Mouse (Mus musculus): ENCODE measurements around the gene Rdh5. TPM values are rescaled to one million over a fixed set of nuclear protein-coding genes. Genes with fewer than 3 reads are reported as not detected.

Gene Rdh5
- polyA plus RNA-seq, 1 experiment from 2014 or later: 11.5 TPM

DNA sequence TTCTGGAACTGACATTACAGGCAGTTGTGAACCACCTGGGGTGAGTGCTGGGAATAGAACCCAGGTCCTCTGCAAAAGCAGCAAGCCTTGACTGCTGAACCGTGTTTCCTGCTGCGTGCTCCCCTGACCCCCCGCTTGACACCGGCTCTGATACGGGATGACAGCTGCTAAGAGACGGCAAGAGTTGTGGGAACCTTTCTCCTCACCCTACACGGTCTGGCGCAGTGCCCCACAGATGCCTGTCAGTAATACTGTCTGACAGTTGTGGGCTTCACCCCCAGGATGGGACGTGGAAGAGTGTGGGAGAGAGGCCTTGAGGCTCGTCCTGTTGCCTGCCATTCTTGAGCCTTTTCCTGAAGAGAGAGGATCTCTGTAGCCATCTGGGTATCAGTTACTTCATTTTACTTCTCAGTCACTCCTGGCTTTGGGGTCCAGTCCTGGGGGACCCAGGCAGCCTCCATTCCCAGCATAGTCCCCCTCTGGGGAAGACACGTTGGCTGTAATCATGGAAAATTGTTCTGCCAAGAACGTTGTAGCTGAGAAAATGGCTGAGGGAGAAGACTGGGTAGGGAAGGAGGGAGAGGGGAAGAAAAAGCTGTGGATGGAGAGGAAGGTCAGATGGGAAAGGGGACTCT lies 15.2 kb upstream of the Rdh5 start:
- 62% methylated on average over 12 of the region's 12 CpGs for WGBS
- peaks cover 28% of the 10 kb centered on the region for H3K27me3 ChIP-seq (ENCODE audit: control insufficient read depth, insufficient read depth, low read length)
- no peak for ATAC-seq (ENCODE audit: insufficient number of reproducible peaks, insufficient read depth, low FRiP score, low read depth)
- H3K27ac ChIP-seq (replicated peaks in 1 of 2; ENCODE audit: control insufficient read depth in 1 of 2, insufficient read depth in 1 of 2, low read depth in 2 of 2, low read length in 2 of 2): no peak overlapping the region
- H3K36me3 ChIP-seq (ENCODE audit: control insufficient read depth, insufficient read depth, low read length): no peaks in the 10 kb centered on the region
- H3K9me3 ChIP-seq (ENCODE audit: control insufficient read depth, low read length): no peaks in the 10 kb centered on the region
- no peak overlapping the region for H3K4me2 ChIP-seq (ENCODE audit: low read length)
- H3K4me3 ChIP-seq (ENCODE audit: control insufficient read depth in 1 of 2, insufficient read depth in 1 of 2, low read depth in 1 of 2, low read length in 2 of 2): no peak overlapping the region
- H3K4me1 ChIP-seq (ENCODE audit: control insufficient read depth in 2 of 2, insufficient read depth in 2 of 2, low read length in 2 of 2): peaks cover 10 to 18% of the 10 kb centered on the region in 2 experiments
- H3K9ac ChIP-seq (ENCODE audit: low read length): no peak overlapping the region

- H3K4me2 ChIP-seq (ENCODE audit: low read length): no peak overlapping the region
- H3K4me1 ChIP-seq (ENCODE audit: control insufficient read depth in 2 of 2, insufficient read depth in 2 of 2, low read length in 2 of 2): peaks cover 15 to 36% of the 10 kb centered on the region in 2 experiments
- H3K27me3 ChIP-seq (ENCODE audit: control insufficient read depth, insufficient read depth, low read length): peaks cover 33% of the 10 kb centered on the region
- no peaks in the 10 kb centered on the region for H3K36me3 ChIP-seq (ENCODE audit: control insufficient read depth, insufficient read depth, low read length)
- WGBS: 72% methylated on average over 8 of the region's 8 CpGs
- H3K27ac ChIP-seq (replicated peaks in 1 of 2; ENCODE audit: control insufficient read depth in 1 of 2, insufficient read depth in 1 of 2, low read depth in 2 of 2, low read length in 2 of 2): no peak overlapping the region
- H3K4me3 ChIP-seq (ENCODE audit: control insufficient read depth in 1 of 2, insufficient read depth in 1 of 2, low read depth in 1 of 2, low read length in 2 of 2): no peak overlapping the region
- H3K9ac ChIP-seq (ENCODE audit: low read length): no peak overlapping the region
- H3K9me3 ChIP-seq (ENCODE audit: control insufficient read depth, low read length): no peaks in the 10 kb centered on the region
- ATAC-seq (ENCODE audit: insufficient number of reproducible peaks, insufficient read depth, low FRiP score, low read depth): no peak
Measured at GRCm38 (mm10) chr10:128935826-128936440, 13.2 kb upstream of the Rdh5 start.

DNA sequence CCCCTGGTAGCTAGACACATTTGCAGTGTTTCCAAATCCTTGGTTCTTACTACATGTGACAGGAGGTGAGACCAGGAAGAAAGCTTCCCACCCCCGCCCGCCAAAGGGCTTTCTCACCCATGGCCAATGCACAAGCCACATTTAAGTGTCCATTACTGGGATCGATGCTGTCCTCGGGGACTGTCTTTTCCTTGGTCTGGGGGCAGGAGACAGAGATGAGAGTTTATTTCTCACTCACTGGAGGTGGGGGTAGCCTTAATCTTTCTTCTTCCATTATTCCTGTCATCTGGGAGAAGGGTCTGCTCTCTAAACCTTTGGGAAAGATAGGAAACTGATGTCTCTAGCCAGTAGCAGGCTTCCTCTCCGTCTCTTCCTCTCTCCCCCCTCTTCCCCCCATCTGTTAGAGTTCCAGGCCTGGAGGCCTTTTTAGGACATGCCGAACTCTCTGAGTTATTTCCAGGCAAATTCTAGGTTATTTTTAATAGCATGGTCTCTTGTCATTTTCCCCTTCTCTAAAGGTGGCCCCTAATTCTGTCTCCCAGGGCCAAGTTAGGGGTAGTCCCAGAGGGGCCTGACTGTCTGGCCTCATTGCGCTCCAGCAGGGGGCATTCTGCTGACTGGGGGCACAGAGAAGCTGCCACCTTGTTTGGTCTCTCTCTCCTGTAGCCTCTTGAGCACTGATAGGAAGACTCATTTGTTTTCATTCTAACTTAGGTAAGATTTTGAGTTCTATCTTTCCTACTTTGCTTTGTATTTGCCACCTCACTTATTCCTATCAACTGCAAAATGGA lies 12.5 kb upstream of the Rdh5 start:
- no peak overlapping the region for H3K27ac ChIP-seq (replicated peaks in 1 of 2; ENCODE audit: control insufficient read depth in 1 of 2, insufficient read depth in 1 of 2, low read depth in 2 of 2, low read length in 2 of 2)
- H3K9me3 ChIP-seq (ENCODE audit: control insufficient read depth, low read length): no peaks in the 10 kb centered on the region
- peaks cover 33% of the 10 kb centered on the region for H3K27me3 ChIP-seq (ENCODE audit: control insufficient read depth, insufficient read depth, low read length)
- H3K4me1 ChIP-seq (ENCODE audit: control insufficient read depth in 2 of 2, insufficient read depth in 2 of 2, low read length in 2 of 2): peaks cover 15 to 36% of the 10 kb centered on the region in 2 experiments
- 44% methylated on average over 7 of the region's 7 CpGs for WGBS
- no peak for ATAC-seq (ENCODE audit: insufficient number of reproducible peaks, insufficient read depth, low FRiP score, low read depth)
- no peaks in the 10 kb centered on the region for H3K36me3 ChIP-seq (ENCODE audit: control insufficient read depth, insufficient read depth, low read length)
- H3K4me2 ChIP-seq (ENCODE audit: low read length): peak overlapping the region; percentile 89; the same call in 1 of the 2 replicates
- H3K9ac ChIP-seq (ENCODE audit: low read length): no peak overlapping the region
- no peak overlapping the region for H3K4me3 ChIP-seq (ENCODE audit: control insufficient read depth in 1 of 2, insufficient read depth in 1 of 2, low read depth in 1 of 2, low read length in 2 of 2)

GRCm38 (mm10) chr10:128933976-128934721 lies 11.5 kb upstream of the Rdh5 start:
- H3K9me3 ChIP-seq (ENCODE audit: control insufficient read depth, low read length): no peaks in the 10 kb centered on the region
- H3K27ac ChIP-seq (replicated peaks in 1 of 2; ENCODE audit: control insufficient read depth in 1 of 2, insufficient read depth in 1 of 2, low read depth in 2 of 2, low read length in 2 of 2): no peak overlapping the region
- peaks cover 33% of the 10 kb centered on the region for H3K27me3 ChIP-seq (ENCODE audit: control insufficient read depth, insufficient read depth, low read length)
- peak overlapping the region; percentile 89 for H3K4me2 ChIP-seq (ENCODE audit: low read length)
- H3K9ac ChIP-seq (ENCODE audit: low read length): peak overlapping the region; percentile 54
- ATAC-seq (ENCODE audit: insufficient number of reproducible peaks, insufficient read depth, low FRiP score, low read depth): no peak
- 2% methylated on average over 21 of the region's 21 CpGs for WGBS
- H3K4me3 ChIP-seq (ENCODE audit: control insufficient read depth in 1 of 2, insufficient read depth in 1 of 2, low read depth in 1 of 2, low read length in 2 of 2): peak overlapping the region; percentile 44 to 50
- no peaks in the 10 kb centered on the region for H3K36me3 ChIP-seq (ENCODE audit: control insufficient read depth, insufficient read depth, low read length)
- peaks cover 21 to 41% of the 10 kb centered on the region in 2 experiments for H3K4me1 ChIP-seq (ENCODE audit: control insufficient read depth in 2 of 2, insufficient read depth in 2 of 2, low read length in 2 of 2)

DNA sequence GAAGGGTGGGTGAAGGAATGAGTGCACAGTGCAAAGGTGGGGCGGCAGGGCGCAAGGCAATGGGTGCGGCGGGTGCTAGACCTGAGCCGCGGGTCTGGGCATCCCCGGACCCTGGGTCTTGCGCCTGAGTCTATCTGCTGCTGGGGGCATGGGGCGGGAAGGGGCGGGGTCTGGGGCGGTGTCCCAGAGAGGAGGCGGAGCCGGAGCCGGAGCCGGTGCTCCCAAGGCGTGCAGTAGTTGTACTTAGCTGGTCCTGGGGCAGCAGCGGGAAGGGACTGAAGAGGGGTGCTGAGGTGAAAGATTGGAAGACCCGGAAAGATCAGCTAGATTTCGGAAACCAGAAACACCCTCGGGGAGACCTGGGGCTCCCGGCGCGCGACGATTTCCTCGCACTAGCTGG lies 10.9 kb upstream of the Rdh5 start, which contains the start of gene Itga7:
Gene Itga7, plus strand, starts transcription at position 245 of the 400 bp plus-strand sequence.
- H3K4me1 ChIP-seq (ENCODE audit: control insufficient read depth in 2 of 2, insufficient read depth in 2 of 2, low read length in 2 of 2): peaks cover 21 to 41% of the 10 kb centered on the region in 2 experiments
- H3K27me3 ChIP-seq (ENCODE audit: control insufficient read depth, insufficient read depth, low read length): peaks cover 33% of the 10 kb centered on the region
- ATAC-seq (ENCODE audit: insufficient number of reproducible peaks, insufficient read depth, low FRiP score, low read depth): peak; percentile 52; the same call in 1 of the 2 replicates

DNA sequence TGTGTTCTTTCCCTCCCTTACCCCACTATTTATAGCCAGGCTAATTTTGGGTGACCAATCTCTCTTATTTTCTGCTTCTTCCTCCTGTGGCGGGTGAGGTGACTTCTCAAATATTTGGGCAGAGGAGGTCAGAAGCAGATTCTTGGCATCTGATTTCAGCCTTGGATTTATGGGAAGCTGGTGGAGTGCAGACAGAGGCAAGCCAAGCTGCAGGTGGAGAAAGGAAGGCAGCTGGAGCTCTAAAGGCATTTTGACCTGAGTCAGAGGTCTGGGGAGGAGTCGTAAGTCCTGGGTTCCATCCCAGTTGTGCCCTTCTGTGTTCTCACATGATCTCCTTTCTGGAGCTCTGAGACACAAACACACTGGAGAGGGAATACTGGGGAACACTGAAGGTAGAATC lies 8.8 kb upstream of the Rdh5 start:
- 0 out of 4 replicates have a peak overlapping the region, but pooled peaks of 1 of the 2 experiments have one; percentile 4 for H3K27ac ChIP-seq (replicated peaks in 1 of 2; ENCODE audit: control insufficient read depth in 1 of 2, insufficient read depth in 1 of 2, low read depth in 2 of 2, low read length in 2 of 2)
- 23% methylated on average over 2 of the region's 2 CpGs for WGBS
- H3K4me3 ChIP-seq (ENCODE audit: control insufficient read depth in 1 of 2, insufficient read depth in 1 of 2, low read depth in 1 of 2, low read length in 2 of 2): no peak overlapping the region
- H3K36me3 ChIP-seq (ENCODE audit: control insufficient read depth, insufficient read depth, low read length): no peaks in the 10 kb centered on the region
- H3K9ac ChIP-seq (ENCODE audit: low read length): no peak overlapping the region
- peaks cover 21 to 41% of the 10 kb centered on the region in 2 experiments for H3K4me1 ChIP-seq (ENCODE audit: control insufficient read depth in 2 of 2, insufficient read depth in 2 of 2, low read length in 2 of 2)
- H3K27me3 ChIP-seq (ENCODE audit: control insufficient read depth, insufficient read depth, low read length): peaks cover 33% of the 10 kb centered on the region
- H3K4me2 ChIP-seq (ENCODE audit: low read length): peak overlapping the region; percentile 7; the same call in 1 of the 2 replicates
- no peaks in the 10 kb centered on the region for H3K9me3 ChIP-seq (ENCODE audit: control insufficient read depth, low read length)
- ATAC-seq (ENCODE audit: insufficient number of reproducible peaks, insufficient read depth, low FRiP score, low read depth): no peak

More for the DNA sequence above, 10.9 kb upstream of the Rdh5 start, which contains the start of gene Itga7:
- Histone ChIP-seq H3K36me3 (ENCODE audit: control insufficient read depth, insufficient read depth, low read length) (no peaks in the 10 kb centered on the region), H3K9ac (ENCODE audit: low read length) (peak within 1 kb of the TSS; percentile 54), H3K4me2 (ENCODE audit: low read length) (peak within 1 kb of the TSS; percentile 89), H3K4me3 (ENCODE audit: control insufficient read depth in 1 of 2, insufficient read depth in 1 of 2, low read depth in 1 of 2, low read length in 2 of 2) (peak within 1 kb of the TSS; percentile 44 to 50), H3K27ac (replicated peaks in 1 of 2; ENCODE audit: control insufficient read depth in 1 of 2, insufficient read depth in 1 of 2, low read depth in 2 of 2, low read length in 2 of 2) (no peak within 1 kb of the TSS), H3K9me3 (ENCODE audit: control insufficient read depth, low read length) (no peaks in the 10 kb centered on the region)
- WGBS: 1% methylated on average over 26 of the region's 26 CpGs
